Mouse (Mus musculus) heart, embryonic 13.5 days (tissue): Measurements from ENCODE around the gene Mcat. TPM values are rescaled to one million over a fixed set of nuclear protein-coding genes. Genes with fewer than 3 reads are reported as not detected.

ENCODE experiments used
- ATAC-seq: fragments of 200-750 bp; cut with Nextera tagmentation; 2 replicates; pipeline ENCODE4 v1.8.0; 2017; ENCODE audit warnings: moderate TSS enrichment; ENCODE audit not compliant: insufficient number of reproducible peaks, low FRiP score, low TSS enrichment; ENCODE audit errors: extremely low read depth
- H3K27ac ChIP-seq: fragments of 300-500 bp; sonication (generic); replicated peaks from 2 replicates; pipeline ENCODE4 v1.5.1; 2015; ENCODE audit warnings: moderate library complexity, mild to moderate bottlenecking, inconsistent platforms
- H3K27me3 ChIP-seq: fragments of 300-500 bp; sonication (generic); replicated peaks from 2 replicates; pipeline ENCODE4 v1.6.1; 2015; ENCODE audit warnings: mild to moderate bottlenecking, inconsistent platforms
- H3K36me3 ChIP-seq: fragments of 300-500 bp; sonication (generic); 2 replicates; pipeline ENCODE4 v1.6.1; 2015; ENCODE audit warnings: mild to moderate bottlenecking, inconsistent platforms
- H3K4me1 ChIP-seq: fragments of 300-500 bp; sonication (generic); 2 replicates; pipeline ENCODE4 v1.6.1; 2015; ENCODE audit warnings: inconsistent platforms
- H3K4me2 ChIP-seq: fragments of 300-500 bp; sonication (generic); 2 replicates; pipeline ENCODE4 v1.6.1; 2015; ENCODE audit warnings: inconsistent platforms, mild to moderate bottlenecking, moderate library complexity
- H3K4me3 ChIP-seq: fragments of 300-500 bp; sonication (generic); 2 replicates; pipeline ENCODE4 v1.5.1; 2015; ENCODE audit warnings: moderate library complexity, mild to moderate bottlenecking, inconsistent platforms
- H3K9ac ChIP-seq: fragments of 300-500 bp; sonication (generic); 2 replicates; pipeline ENCODE4 v1.6.1; 2015; ENCODE audit warnings: inconsistent platforms, mild to moderate bottlenecking, moderate library complexity
- H3K9me3 ChIP-seq: fragments of 300-500 bp; sonication (generic); 2 replicates; pipeline ENCODE4 v1.6.1; 2016; ENCODE audit warnings: inconsistent platforms
- WGBS: fragments of 180-500 bp; shearing (Covaris S2); methylation state at CpG from one replicate; pipeline ENCODE4 v1.1.7; 2015; ENCODE audit warnings: mixed read lengths; 5-methylcytosine and 5-hydroxymethylcytosine counted together
- polyA plus RNA-seq: library from polyadenylated mRNA; unstranded; fragments of >200 nt; fragmentation: Nextera tagmentation; extraction: Ambion mirVana; gene quantifications from 2 replicates; pipeline ENCODE4 v1.2.1, GENCODE M21; 2015

Gene Mcat
- polyA plus RNA-seq, 1 experiment from 2014 or later: 29.6 TPM

DNA sequence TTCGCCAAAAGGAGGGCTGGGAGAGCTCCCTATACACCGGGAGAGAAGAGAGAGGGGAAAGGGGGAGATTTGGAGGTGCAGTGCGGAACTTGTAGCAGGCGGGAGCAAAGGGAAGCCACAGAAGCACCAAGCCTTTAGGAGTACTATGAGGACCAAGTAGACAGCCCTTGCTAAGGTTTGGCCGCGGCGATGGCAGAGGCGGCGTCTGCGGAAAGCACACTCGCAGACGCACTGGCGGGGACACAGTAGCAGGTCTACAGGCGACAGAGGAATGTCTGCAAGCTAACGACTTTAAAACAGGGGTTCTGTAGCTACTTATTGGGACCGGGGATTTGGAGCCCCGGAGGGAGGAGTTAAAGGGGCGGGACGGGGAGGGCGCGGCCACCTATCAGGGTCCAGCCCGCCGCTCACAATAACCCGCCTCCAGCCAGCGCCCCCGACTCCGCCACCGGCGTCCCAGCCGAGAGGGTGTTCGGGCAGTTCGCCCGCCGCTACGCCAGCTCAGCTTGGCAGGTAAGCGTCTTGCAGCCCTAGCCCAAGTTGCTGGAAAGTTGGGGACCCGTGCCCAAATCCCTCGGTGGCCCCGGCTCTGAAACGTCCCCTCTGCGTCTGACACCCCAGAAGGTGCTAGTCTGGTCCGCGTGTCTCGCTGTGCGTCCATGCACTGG lies 37.0 kb downstream of the Mcat start, which contains the start of gene Bik:
Bik (plus strand) TSS at position 439 of the 668 bp plus-strand sequence.
- H3K27me3 ChIP-seq: 0 out of 2 replicates have a peak, but pooled peaks cover 8% of the 10 kb centered on the region
- peak within 1 kb of the TSS; percentile 81 for H3K4me2 ChIP-seq
- no peaks in the 10 kb centered on the region for H3K9me3 ChIP-seq
- H3K4me1 ChIP-seq: peaks cover 92% of the 10 kb centered on the region
- WGBS: under 1% methylated on average over 44 of the region's 45 CpGs
- H3K9ac ChIP-seq: peak within 1 kb of the TSS; percentile 88
- peak within 1 kb of the TSS; percentile 97 for H3K27ac ChIP-seq
- peaks cover 12% of the 10 kb centered on the region for H3K36me3 ChIP-seq
- peak within 1 kb of the TSS; percentile 76 for H3K4me3 ChIP-seq
- ATAC-seq: no peak

DNA sequence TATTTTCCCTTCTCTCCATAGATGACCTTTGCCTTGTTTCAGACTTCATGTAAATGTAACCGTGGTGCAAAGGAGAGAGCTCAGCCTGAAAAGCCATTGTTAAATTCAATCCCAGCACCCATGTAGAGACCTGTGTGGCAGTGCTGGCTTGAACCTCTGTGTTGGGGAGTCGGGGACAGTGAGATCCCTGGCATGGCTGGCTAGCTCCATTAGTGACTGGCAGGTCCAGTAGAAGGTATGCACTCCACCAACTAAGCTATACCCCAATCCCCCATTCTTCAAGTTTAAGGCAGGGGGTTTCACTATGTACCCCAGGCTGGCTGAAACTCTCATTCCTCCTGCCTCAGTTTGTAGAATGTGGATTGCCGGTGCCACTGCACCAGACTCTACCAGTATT lies 39.3 kb downstream of the Mcat start:
- no peak for ATAC-seq
- 55% methylated on average over 3 of the region's 3 CpGs for WGBS
- Histone ChIP-seq H3K4me2 (peak overlapping the region; percentile 81), H3K4me1 (peaks cover 78% of the 10 kb centered on the region), H3K36me3 (no peaks in the 10 kb centered on the region), H3K27me3 (0 out of 2 replicates have a peak, but pooled peaks cover 8% of the 10 kb centered on the region), H3K9me3 (no peaks in the 10 kb centered on the region), H3K9ac (peak overlapping the region; percentile 88), H3K4me3 (peak overlapping the region; percentile 27), H3K27ac (peak overlapping the region; percentile 97)

DNA sequence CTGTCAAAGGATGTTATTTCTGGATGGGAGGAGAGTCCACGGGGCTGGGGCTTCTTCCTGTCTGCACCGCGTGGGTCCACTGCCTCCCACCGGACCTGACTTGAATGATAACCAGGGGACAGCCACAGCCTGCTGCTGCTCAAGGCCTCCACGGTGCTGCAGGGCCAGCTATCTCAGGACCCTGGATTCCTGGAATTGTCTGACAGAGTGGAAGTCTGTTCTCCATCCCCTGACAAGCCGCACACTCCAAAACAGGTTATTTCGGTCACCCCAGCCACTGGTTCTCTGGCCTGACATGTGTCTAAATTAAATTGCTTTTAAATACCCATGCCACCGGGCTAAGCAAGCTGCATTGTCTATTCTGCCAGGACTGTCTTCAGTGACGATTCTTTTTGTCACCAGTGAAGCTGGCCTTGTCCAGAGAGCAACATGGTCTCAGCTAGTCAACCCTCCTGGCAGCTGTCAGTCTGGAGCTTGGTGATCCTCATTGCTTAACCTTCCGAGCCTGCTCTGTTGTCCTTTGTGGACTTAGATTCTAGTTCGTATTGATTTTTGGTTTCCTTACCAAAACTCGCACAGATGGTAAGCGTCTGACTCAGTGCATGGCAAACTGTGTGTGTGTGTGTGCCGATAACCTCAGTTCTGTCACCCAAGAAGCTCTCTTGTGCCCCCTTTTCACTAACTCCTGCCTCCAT lies 39.8 kb downstream of the Mcat start:
- Histone ChIP-seq H3K9me3 (no peaks in the 10 kb centered on the region), H3K4me2 (peak overlapping the region; percentile 81), H3K27me3 (0 out of 2 replicates have a peak, but pooled peaks cover 8% of the 10 kb centered on the region), H3K27ac (peak overlapping the region; percentile 97), H3K9ac (peak overlapping the region; percentile 88), H3K4me1 (peaks cover 76% of the 10 kb centered on the region), H3K36me3 (no peaks in the 10 kb centered on the region), H3K4me3 (peak overlapping the region; percentile 27)
- peak; percentile 71 for ATAC-seq
- 18% methylated on average over 14 of the region's 14 CpGs for whole genome bisulfite sequencing

DNA sequence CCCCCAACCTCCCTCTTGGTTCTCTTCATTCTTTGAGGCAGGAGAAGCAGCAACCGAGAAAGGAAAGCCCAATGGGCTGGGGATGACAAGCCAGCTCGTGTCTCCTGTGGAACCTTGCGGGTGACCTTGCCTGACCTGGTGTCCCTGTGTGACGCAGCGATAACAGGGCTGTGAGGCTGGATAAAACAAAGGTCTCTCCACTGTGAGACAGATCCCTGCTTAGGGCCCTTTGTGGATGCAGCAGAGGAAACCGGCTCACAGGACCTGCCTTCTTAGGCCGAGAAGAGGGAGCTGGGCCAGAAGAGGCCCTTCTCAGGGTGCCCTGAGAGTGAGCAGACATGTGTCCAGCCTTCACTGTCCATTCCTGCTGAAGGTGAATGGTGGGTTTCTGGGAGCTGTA lies 40.4 kb downstream of the Mcat start:
- Histone ChIP-seq H3K4me1 (peaks cover 76% of the 10 kb centered on the region), H3K27me3 (0 out of 2 replicates have a peak, but pooled peaks cover 8% of the 10 kb centered on the region), H3K4me2 (peak overlapping the region; percentile 81), H3K9me3 (no peaks in the 10 kb centered on the region), H3K4me3 (peak overlapping the region; percentile 27; the same call in 1 of the 2 replicates), H3K36me3 (no peaks in the 10 kb centered on the region), H3K9ac (peak overlapping the region; percentile 68), H3K27ac (peak overlapping the region; percentile 97)
- ATAC-seq: peak; percentile 18
- WGBS: 5% methylated on average over 7 of the region's 7 CpGs

DNA sequence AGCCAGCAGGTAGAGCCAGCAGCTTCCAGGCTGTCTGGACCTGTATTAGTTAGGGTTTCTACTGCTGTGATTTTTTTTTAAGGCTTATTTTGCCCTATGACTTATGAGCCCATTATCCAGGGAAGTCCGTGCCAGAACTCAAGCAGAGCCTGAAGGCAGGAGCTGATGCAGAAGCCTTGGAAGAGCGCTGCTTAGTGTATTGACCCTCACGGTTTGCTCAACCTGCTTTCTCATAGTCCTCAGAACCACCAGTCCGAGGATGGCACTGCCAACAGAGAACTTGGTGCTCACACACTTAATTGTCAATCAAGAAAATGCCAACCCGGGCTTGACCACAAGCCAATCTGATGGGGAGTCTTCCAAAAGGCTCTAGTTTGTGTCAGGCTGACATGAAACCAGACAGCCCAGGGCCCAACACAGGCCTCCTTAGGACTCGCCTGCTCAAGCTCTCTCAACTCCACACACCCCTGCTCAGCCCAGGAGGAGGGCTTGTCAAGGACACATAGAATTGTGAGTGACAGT lies 42.7 kb downstream of the Mcat start:
- 74% methylated on average over 6 of the region's 6 CpGs for WGBS
- Histone ChIP-seq H3K4me1 (peaks cover 62% of the 10 kb centered on the region), H3K9me3 (no peaks in the 10 kb centered on the region), H3K4me3 (no peak overlapping the region), H3K9ac (no peak overlapping the region), H3K27me3 (no peaks in the 10 kb centered on the region), H3K4me2 (no peak overlapping the region), H3K27ac (no peak overlapping the region), H3K36me3 (no peaks in the 10 kb centered on the region)
- no peak for ATAC-seq

DNA sequence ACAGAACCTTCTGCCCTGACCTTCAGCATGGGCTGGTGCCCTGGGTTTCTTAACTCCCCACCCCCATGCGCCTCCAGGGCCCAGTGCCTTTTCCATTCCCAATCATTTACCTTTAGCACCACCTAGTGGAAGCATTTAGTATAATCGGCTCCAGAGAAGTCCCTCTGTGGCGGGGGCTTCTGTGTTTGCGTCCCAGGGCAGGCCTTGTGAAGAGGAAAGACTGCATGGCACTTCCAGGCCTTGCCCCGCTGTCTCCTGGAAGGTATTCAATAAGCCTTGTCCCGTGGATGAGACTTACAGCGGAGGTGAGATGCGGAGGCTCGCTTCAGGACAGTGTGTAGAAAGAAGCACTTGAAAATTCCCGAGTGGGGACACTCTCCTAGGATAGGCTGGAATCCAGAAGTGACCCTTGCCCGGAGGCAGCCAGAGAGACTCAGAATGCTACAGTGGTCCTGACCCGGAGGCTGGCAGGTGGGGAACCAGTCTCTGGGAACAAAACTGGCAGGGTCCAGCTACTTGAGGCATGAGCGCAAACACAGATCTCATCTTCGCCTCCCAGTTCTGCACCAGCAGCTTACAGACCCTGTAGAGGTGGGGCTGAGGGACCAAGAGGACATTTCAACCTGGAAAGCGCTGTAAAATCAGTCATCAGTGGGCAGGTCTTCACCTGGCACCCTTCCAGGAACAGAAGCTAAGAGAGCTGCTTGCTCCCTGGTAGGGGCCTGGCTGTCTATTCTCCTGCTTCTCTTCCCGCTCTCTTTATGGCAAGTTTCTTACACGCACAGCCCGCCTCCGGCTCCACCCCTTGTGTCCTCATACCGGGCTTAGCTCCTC lies 45.2 kb downstream of the Mcat start:
- WGBS: 30% methylated on average over 20 of the region's 20 CpGs
- H3K27ac ChIP-seq: no peak overlapping the region; the same call in 1 of the 2 replicates
- H3K27me3 ChIP-seq: no peaks in the 10 kb centered on the region
- 0 out of 2 replicates have a peak overlapping the region, but pooled peaks have one; percentile 15 for H3K4me3 ChIP-seq
- H3K9me3 ChIP-seq: no peaks in the 10 kb centered on the region
- peaks cover 37% of the 10 kb centered on the region for H3K4me1 ChIP-seq
- no peaks in the 10 kb centered on the region for H3K36me3 ChIP-seq
- H3K4me2 ChIP-seq: peak overlapping the region; percentile 54
- H3K9ac ChIP-seq: peak overlapping the region; percentile 51
- ATAC-seq: no peak

DNA sequence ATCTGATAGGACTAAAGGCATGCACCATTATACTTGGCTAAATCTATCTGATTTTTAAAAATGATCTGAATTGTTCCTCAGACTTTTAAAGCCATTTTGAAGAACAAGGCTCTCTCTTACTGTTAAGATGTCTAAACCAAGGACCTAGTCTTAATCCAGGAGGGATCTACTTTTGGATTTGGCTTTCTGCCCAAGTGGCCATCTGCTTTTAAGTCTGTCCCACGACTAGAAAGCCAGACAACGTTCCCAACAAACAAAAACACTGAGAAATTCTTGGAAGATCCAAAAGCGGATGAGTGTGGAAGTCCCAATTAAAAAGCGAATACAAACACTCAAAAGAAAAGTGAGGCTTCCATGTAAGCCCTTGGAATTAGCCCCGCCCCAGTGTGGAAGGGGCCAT lies 48.6 kb downstream of the Mcat start:
- WGBS: 57% methylated on average over 5 of the region's 5 CpGs
- H3K36me3 ChIP-seq: no peaks in the 10 kb centered on the region

DNA sequence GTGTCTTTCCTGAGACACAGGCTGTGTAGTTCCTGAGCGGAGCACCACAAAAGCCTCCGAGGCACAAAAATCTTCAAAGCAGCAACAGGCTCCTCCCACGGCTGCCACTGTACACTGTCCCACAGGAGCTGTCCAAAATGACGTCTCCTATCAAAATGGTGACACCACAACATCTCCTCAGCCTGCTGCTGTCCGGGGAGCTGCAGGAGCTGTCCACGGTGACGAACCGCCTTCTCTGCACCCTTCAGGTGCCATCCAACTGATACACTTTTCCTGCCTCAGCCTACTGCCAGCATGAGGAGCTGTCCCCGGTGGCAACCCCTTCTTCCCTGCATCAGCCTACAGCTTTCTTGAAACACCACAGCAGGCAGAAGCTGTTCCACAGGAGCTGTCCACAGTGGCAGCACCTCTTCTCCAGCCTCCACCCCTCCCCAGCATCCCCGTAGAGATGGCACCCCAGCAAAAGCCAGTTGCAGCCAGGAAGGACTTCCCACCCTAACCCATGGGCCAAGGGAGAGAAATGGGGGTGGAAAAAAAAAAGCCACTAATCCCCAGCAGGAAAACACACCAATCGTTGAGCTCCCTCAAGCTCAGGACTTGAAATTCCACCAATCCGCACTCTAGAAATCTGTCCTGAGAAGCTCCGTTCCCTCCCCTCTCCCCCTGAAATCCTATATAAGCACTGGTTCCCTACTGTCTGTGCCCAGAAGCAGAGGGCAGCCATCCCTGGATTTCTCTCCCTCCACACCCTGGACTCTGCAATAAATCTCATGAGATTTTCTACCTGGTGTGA lies 50.9 kb downstream of the Mcat start:
- no peaks in the 10 kb centered on the region for H3K27me3 ChIP-seq
- peaks cover 10% of the 10 kb centered on the region for H3K4me1 ChIP-seq
- no peak overlapping the region for H3K9ac ChIP-seq
- no peaks in the 10 kb centered on the region for H3K36me3 ChIP-seq
- WGBS: 56% methylated on average over 13 of the region's 13 CpGs
- no peak overlapping the region for H3K4me3 ChIP-seq
- no peaks in the 10 kb centered on the region for H3K9me3 ChIP-seq
- no peak overlapping the region for H3K27ac ChIP-seq
- no peak overlapping the region for H3K4me2 ChIP-seq
- ATAC-seq: no peak

More for the DNA sequence above, 48.6 kb downstream of the Mcat start:
- no peak overlapping the region for H3K4me2 ChIP-seq
- ATAC-seq: no peak
- no peak overlapping the region for H3K27ac ChIP-seq
- no peak overlapping the region for H3K9ac ChIP-seq
- H3K4me1 ChIP-seq: peaks cover 19% of the 10 kb centered on the region
- H3K27me3 ChIP-seq: no peaks in the 10 kb centered on the region
- no peak overlapping the region for H3K4me3 ChIP-seq
- H3K9me3 ChIP-seq: no peaks in the 10 kb centered on the region

DNA sequence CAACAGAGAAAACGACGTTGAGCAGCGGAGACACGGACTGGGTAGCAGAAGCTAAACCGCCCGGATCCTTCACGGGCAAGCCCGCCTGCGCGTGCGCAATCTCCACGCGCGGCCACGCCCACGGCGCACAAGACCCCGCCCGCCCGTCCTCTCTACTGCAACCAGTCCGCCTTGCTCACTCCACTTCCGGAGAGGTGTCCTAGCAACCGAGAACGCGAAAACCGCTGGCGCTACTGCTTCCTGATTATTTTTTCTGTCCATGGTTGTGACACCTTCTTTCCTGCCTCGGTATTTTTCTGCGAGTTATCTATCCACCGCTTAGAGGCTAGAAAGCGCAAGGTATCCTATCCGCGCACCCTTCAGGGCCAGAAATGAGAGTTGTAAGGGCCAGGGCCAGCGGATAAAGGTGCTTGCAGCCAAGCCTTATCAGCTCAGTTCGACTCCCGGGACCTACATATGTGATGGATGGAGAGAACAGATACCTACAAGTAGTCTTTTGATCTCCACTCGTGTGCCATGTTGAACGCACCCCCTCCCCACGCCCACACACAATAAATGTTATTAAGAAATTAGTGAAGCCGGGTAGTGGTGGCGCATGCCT lies 52.7 kb downstream of the Mcat start, which contains the start of gene Ttll1:
Ttll1 (minus strand) TSS at position 89 of the 601 bp plus-strand sequence.
- Histone ChIP-seq H3K9ac (peak within 1 kb of the TSS; percentile 85), H3K9me3 (no peaks in the 10 kb centered on the region), H3K27ac (peak within 1 kb of the TSS; percentile 65), H3K27me3 (no peaks in the 10 kb centered on the region), H3K4me2 (peak within 1 kb of the TSS; percentile 90), H3K4me1 (peaks cover 9% of the 10 kb centered on the region; the same call in 1 of the 2 replicates), H3K36me3 (no peaks in the 10 kb centered on the region; the same call in 1 of the 2 replicates), H3K4me3 (peak within 1 kb of the TSS; percentile 67)
- 10% methylated on average over 41 of the region's 41 CpGs for WGBS
- peak; percentile 81; the same call in 1 of the 2 replicates for ATAC-seq
